Mouse (Mus musculus) T-helper 1 cell (primary cell): ENCODE results near the gene Slc17a5.

Experiments
- in situ Hi-C: fragments of 300-600 bp; cut with MboI, MseI; formaldehyde crosslinking; loops from one replicate; pipeline ENCODE4 v1.15.1; 2025; ENCODE audit warnings: high pct_unique_total_duplicates

Gene Slc17a5

DNA sequence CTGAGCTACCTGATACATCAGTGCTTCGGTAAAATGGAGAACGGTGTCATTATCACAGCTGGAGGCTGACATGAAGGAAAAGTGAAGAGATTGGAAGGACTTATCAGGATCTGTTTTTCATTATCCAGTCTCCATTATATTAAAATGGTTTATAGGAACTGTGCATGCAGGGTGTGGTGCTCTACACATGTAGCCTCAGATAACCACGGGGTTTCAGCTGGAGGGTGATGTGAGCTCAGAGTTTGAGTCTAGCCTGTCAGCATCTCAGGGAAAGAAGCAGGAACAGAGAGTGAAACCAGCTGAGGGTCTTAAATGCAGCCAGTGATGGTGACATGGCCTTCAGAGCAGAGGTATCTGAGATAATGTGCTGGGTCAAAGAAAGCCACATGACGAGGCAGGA, 28.4 kb downstream of the Slc17a5 start:
- in situ Hi-C loops: no loop called here

DNA sequence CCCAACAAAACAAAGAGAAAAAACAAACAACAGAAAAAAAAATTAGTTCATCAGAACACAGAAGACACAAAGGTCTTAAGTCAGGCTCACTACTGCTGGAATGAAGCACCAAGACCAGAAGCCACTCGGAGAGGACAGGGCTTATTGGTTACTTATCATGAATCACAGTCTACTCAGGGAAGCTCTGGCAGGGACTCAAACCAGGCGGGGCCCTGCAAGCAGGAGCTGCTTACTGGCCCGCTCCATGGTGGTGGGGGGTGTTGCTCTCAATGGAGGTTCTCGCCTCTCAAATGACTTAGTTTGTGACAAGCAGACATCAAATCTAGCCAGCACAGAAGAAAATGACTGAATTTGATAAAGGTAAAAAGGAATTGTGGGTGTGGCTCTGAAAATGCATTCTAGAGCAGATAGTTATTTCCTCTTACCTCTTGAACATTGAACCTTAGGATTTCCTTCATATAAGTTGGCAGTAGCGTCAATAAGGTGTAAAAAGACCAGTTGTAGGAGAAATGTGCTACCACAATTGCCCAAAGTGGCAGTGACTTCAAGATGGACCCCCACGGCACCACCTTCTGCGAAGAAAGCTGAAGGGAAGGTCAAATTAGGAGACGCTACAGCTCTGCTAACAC, 29.1 kb downstream of the Slc17a5 start:
- in situ Hi-C loops: no loop called here

DNA sequence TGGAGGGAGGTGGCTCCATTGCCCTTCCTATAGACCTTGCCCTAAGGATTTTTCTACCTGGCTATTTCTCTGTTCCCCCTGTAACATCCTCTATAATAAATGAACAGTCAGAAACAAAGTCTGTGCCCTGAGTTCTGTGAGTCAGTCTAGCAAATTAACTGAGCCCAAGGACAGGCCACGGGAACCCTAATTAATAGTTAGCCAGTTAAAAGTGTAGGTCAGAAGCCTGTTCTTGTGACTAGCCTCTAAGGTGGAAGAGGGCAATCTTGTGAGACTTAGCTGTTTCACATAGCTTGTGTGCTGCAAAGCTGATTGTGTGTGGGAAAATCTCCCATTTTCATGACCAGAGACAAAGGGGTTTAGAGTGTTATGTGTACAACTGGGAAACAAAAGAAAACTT, 30.8 kb downstream of the Slc17a5 start:
- in situ Hi-C loops: no loop called here

DNA sequence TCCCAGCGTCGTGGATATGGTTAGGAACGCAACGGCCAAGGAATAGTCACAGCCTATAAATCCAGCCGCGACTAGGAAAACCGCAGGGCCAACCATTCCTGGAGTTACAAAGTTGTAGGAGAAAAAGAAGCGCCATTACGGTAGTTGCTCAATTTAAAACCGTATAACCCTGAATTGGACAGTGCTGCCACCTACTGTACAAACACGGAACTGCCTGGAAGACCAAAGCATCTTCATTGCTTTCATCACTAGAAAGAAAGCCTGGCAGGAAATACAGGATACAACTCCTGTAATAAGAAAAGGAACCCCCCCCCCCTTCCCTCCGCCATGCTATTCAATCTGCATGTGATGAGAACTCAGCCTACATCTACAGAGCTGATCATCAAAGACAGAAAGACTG, 34.9 kb downstream of the Slc17a5 start:
- in situ Hi-C loops: no loop called here

DNA sequence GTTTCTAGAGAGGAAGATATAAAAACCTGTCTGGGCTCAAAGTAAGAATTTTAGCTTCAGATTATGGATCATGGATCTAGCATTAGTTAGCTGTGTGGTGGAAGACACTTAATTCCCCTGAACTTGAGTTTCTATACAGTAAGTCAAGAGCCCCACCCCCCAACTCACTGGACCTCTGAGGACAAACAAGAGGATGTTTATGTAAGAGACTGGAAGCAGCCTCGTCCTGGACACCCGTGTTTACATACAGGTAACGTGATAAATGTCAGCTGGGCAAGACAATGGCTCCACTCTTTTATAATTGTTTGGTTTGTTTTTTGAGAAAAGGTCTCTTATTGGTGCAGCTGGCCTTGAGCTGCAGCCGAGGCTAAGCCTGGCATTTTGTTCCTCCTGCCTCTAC, 36.1 kb downstream of the Slc17a5 start:
- in situ Hi-C loops: no loop called here

DNA sequence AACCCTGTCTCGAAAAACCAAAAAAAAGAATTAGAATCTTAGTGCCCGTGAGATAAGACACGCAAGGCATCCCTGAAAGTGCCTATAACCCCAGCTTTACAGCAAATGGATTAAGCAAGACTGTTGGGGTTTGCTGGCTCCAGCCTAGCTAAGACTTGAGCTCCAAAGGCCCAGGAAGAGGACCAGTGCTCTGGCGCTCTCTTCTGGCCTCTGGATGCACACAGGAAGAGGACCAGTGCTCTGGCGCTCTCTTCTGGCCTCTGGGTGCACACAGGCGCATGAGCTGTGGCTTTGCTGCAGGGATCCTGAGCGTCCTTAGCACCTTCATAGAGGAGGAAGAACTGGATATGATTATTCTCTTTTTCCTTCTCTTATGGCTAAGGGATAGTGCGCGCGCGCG, 40.1 kb downstream of the Slc17a5 start:
- in situ Hi-C loops: no loop called here

DNA sequence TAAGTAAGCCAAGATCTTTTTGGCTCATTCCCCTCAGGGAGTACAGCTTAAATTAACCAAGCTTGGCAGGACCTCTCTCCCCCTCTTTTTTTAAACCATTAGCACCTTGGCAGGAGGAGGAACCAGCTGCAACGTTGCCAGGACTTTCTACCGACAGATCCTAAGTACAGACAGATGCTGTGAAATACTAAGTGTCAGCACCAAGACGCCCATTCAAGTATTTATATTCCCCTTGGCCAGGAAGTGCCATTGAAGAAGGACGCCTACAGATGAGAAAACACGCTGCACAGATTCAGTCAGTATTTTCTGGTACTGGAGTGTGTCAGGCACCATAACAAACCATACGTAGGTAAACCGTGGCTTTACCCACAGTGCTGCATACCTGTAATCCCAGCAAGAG, 40.9 kb downstream of the Slc17a5 start:
- in situ Hi-C loops: no loop called here

DNA sequence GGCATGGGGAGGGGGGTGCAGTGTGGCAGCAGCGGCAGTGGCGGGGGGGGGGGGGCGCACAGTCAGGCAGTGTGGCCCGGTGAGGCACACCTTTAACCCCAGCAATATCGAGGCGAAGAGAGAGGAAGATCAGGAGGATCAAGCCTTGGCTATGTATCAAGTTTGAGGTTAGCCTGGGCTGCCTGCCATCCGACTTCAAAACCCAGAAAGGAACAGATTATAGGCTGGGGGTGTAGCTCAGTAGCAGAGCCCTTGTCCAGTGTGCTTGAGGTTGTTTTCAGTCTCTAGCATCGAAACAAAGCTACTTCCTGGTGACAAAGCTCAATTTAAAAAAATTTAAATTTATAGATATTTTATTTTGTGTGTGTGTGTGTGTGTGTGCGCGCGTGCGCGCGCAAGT, 46.1 kb downstream of the Slc17a5 start:
- in situ Hi-C loops: no loop called here

DNA sequence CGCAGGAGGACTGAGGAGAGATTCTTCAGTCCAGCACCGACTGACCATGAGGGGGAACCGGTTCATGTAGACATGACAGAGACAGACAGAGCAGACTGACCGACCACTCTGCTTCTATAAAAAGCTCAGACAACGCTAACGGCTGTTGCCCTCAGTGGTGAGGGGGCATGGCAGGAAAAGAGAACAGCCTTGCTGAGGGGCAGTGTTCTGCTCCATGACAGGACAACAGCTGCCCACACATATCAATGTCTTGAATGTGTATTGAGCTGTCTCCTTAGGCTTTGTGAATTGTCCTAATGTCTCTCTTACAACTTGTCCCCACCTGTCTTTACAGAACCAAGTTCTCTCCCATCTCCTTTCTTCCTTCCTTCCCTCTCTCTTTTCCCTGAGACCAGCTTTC, 49.4 kb downstream of the Slc17a5 start:
- in situ Hi-C loops: no loop called here

DNA sequence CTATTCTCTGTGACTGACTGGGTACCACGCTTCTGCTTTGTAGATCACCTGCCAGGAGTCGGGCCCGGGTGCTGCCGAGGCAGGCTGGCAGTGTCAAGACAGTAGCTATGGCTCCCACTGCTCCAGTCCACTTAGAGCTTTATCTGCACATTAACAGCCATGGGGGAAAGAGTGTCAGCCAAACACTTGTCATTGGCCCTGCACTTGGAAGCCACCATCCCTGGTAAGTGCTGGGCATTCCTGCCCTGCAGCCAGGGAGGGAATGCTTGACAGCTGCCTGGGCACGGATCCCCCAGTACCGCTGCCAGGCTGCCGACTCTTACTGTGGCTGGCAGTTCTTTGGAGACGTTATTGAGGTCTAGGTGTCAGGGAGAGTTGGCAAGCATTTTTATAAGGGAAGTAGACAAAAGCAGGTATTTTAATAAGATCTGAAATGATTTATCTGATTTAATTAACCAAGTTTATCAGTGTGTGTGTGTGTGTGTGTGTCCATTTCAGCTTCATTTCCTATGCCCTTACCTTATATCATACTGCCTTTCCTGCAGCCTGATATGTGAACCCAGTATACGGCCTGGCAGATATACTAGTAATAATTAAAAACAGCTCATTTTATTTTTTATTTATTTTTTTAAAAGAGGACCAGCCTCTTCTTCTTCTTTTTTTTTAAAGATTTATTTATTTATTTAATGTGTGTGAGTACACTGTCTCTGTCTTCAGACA, 50.5 kb downstream of the Slc17a5 start:
- in situ Hi-C loops: no loop called here

DNA sequence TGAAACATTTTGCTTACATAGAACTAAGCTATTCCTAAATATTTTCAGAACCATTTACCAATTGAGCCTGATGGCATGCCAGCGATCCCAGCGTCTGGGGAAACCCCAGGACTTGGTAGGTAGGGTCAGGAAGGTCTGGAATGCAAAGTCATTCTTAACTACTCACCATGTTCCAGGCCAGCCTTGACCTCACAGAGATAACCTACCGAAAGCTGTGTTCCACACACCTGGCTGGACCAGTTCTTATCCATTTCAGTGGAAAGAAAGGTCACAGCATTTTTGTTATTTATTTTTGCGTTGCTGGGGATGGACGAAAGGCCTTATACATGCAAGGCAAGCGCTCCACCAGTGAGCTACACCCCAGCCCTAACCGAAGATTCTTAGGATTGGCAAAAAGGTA, 53.2 kb downstream of the Slc17a5 start:
- in situ Hi-C loops: no loop called here

DNA sequence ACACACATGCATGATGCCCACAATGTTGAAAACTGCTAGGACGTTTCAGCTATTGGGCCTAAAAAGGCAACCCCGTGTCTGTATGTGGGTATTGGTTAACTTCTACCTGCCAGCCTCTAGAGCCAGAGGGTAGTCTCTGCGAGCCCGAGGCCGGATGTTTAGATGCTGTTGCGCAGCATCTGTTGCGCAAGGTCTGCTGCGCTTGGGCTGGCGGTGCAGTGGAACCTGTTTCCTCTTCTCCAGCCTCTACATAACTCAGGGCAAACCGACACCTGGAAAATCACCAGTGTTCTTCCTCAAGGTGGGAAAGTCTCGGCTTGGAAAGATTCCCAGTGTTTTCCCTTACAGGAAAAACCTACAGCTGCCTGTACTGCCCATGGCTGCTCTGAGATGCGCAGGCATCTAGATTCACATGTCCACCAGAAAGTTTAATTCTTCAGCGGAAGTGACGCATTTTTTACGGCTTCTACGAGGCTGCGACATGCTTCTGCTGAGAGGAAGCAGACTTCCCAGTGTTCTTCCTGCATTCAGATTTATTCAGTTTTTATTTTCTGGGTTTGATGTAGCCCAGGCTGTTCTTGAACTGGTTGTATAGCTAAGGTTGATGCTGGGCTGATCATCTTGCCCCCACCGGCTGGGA, 54.4 kb downstream of the Slc17a5 start:
- in situ Hi-C loops: no loop called here

DNA sequence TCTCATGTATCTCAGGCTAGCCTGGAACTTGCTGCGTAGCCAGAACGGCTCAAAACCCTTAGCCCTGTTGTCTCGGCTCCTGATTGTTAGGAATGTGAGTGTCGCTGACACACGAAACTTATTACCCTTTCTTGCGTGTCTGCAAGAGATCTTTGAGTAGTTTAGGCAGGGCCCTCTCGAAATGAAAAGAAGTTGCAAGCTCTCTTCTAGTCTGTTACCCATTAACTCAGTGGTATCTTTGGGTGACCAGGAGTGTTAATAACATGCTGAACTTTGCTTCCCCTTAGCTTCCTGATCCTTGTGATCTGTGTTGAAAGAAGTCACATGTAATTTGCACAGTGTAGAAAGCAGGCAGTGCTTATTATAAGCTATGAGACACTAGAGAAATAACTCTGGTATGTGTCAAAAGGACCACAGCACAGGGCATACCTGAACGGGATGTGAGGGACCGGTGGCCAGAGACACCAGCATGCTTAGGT, 55.5 kb downstream of the Slc17a5 start:
- in situ Hi-C loops: no loop called here

DNA sequence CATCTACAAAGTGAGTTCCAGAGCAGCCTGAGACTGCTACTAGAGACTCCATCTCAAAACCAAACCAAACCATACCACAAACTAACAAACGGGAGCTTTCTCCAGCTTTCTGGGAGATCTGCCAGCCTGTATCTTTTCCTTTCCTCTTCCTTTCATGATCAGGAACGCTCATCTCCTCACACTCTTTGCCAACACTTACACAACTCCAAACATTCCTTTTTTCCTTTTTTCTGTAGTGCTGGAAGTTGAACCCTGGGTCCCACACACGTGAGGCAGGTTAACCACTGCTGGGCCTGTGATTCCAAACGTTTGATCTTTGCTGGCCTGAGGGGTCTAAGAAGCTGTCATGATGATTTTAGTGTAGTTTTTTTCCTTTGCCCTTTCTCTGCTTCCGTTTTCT, 56.0 kb downstream of the Slc17a5 start:
- in situ Hi-C loops: no loop called here

DNA sequence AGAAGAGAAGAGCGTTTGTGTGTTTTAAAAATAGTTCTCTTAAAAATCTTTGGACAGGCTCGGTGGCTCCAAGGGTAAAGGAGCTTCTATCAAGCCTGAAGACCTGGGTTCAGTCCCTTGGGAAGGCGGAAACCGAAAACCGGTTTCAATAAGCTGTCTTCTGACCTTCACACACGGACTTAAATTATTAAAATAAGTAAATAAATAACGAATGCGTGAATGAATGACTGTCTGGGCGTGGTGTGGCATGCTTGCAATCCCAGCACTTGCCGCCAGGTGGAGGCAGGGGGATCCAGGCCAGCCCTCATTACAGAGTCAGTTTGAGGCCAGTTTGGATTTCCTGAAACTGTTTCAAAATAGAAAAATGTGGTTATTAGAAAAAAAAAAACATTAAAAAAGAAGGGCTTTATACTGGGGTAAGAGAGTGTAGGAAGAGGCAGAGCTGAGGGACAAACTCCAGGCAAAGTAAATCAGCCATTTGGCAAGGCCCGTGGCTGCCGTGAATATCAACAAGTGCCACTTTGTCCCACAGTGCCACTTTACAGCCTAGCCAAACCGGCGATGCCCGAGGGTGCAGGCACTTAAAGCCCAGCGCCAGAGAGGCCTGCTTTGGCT, 60.0 kb downstream of the Slc17a5 start:
- in situ Hi-C loops: no loop called here

DNA sequence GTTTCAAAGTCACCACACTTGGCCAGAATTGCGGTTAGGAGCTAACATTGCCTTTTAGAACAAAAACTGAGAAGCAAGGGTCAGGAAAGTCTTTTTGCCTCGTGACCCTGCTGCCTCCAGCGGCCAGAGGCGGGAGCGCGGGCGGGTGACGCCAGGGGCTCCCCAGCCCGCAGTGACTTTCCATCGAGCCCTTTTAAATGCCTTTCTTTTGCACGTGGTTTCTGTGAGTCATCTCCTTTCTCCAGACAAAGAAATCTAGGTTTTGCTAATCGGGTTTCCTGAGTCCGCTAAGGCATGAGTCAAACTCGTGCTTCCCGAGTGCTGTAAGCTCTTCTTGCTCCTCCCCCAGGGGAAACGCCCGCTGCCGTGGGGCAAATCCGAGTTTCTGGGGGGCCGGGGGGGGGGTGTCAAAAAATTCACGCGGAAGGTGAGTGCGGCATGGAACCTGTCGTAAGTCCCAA, 60.5 kb downstream of the Slc17a5 start:
- in situ Hi-C loops: no loop called here

DNA sequence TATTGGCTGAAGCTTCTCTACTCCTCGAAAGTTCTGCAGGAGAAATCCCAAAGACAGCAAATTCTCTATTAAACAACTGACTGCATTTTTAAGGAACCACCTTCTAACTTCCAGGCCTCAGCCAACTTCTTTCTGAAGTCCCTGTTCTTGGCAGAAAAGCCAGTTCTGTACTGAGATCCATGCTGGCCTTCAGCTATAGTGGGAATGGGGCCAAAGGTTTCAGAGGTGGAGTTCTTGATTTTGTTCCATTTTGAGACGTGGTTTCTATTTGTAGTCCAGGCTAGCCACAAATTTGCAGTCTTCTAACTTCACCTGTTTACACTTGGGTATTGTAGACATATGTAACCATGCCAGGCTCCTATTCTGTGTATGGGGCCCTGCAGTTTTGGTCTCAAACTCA, 61.6 kb downstream of the Slc17a5 start:
- in situ Hi-C loops: no loop called here

DNA sequence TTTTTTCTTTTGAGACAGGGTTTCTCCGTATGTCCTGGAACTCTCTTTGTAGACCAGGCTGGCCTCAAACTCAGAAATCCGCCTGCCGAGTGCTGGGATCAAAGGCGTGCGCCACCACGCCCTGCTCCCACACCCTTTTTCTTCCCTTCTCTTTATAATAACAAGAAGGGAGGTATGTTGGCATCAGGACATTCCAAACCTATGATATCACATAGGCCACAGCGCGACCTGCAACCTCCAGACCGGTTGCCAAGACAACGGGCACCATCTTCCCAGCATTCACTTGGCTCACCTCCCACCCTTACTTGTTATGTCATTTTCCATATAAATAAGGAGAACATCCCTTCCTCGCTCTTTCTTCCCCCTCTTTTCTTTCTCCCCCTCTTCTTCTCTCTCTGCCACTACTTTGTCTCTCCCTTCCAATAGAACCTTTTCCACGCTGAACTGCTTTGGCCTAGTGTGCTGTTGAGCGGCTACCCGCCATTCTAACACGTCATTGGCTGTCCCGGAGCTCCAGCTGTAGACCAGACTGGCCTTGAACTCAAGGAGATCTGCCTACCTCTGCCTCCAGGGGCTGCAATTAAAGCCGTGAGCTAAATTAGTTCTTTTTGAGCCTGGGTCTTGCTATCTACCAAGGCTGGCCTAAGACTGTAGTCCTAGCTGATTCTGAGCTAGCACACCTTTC, 62.2 kb downstream of the Slc17a5 start:
- in situ Hi-C loops: no loop called here

DNA sequence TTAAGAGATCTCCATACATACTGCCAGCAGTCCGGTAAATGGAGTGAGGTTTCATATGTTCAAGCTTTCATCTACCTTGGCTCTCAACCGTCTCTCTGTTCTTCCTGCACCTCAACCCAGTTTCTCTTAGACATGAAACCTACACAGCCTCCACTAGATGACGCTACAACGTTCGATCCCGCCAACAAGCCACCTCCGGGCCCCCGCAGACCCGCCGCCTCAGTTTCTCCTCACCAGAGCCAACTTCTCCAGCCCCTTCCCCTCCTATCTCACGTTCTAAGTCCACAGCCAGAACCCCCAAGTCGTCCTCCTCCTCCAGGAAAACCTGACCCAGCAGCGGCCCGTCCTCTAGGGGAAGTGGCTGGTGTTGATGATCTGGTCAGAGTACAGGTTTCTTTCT, 66.2 kb downstream of the Slc17a5 start:
- in situ Hi-C loops: loop anchor here (5.0 kb wide), 1 partner anchor 39 kb away; no protein-coding TSS in a partner anchor

DNA sequence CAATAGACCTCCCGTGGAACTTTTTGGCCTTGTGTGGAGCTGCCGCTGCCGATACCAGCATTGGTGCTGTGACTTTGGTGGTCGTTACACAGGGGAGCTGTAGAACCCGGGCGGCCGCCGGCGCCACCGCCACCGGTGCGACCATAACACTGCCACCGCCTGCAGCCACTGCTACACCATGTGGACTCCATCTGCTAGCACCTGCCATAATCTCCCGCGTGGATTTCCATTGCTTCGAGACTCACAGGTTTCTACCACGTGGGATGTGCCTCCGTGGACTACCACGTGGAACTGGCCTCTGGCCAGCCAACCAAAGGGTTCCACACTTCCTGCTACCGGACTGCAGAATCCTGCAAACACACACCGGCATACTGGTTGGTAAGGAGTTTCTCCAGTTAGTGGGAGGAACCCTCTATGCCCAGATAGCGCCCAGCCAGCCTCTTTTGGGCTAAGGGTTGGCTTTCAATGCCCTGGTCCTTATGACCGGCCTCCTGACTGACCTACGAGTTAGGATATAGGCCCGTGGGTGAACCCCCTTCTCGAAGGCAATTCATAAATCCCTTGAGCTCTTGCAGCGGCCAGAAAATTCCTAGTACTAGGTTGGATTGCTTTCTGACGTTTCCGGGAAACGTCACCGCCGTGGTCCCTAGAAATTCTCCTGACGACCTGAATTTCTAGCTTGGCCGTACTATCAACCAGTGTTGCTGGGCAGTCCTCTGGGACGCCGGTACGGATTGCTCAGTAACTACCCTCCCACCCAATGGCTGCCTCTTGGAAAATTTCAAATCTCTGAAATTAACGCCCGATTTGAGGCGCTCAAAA, 66.8 kb downstream of the Slc17a5 start:
- in situ Hi-C loops: loop anchor here (5.0 kb wide), 1 partner anchor 39 kb away; no protein-coding TSS in a partner anchor
